Mouse (Mus musculus) frontal cortex, postnatal 14 days (tissue): ENCODE data around the gene Mfsd6.

ENCODE experiments used
- DNase-seq, 2 experiments: peaks; one replicate each; pipeline ENCODE4 v3.0.0; 2022; ENCODE audit warnings: low spot score in 2 of 2

Mfsd6 gene

GRCm38 (mm10) chr1:52640266-52640665, 87.0 kb downstream of the Mfsd6 start:
- DNase-seq = no peak

- no peak for DNase-seq
These were observed 88.2 kb downstream of the Mfsd6 start for GRCm38 (mm10) chr1:52639090-52639489.

- no peak for DNase-seq
These were observed 89.2 kb downstream of the Mfsd6 start for GRCm38 (mm10) chr1:52638101-52638500.

- DNase-seq = no peak
These were observed 91.3 kb downstream of the Mfsd6 start for GRCm38 (mm10) chr1:52635932-52636331.

GRCm38 (mm10) chr1:52634251-52634650, 93.0 kb downstream of the Mfsd6 start:
- no peak for DNase-seq

- no peak for DNase-seq
These were observed 95.7 kb downstream of the Mfsd6 start for GRCm38 (mm10) chr1:52631570-52631969.

- no peak for DNase-seq
These were observed 96.3 kb downstream of the Mfsd6 start for GRCm38 (mm10) chr1:52630937-52631299.

- peak; percentile 80 to 88 for DNase-seq
These were observed 96.9 kb downstream of the Mfsd6 start, which contains the start of gene Nemp2 for GRCm38 (mm10) chr1:52630248-52630936. Gene Nemp2, plus strand, starts transcription at chr1:52630703.

GRCm38 (mm10) chr1:52620442-52620841, 106.8 kb downstream of the Mfsd6 start:
- no peak for DNase-seq

GRCm38 (mm10) chr1:52618217-52618616, 109.0 kb downstream of the Mfsd6 start:
- DNase-seq = no peak

- no peak for DNase-seq
These were observed 118.8 kb downstream of the Mfsd6 start for GRCm38 (mm10) chr1:52608486-52608885.

- no peak for DNase-seq
These were observed 119.6 kb downstream of the Mfsd6 start for GRCm38 (mm10) chr1:52607700-52608099.
